Mouse (Mus musculus): Measurements from ENCODE around the gene Shank1.

- TF ChIP-seq USF1 (IDR thresholded peaks at IDR 0.05; ENCODE audit: low read depth) (no peak), POLR2A (IDR thresholded peaks at IDR 0.05; ENCODE audit: insufficient read length, low read depth) (no peak), POLR2AphosphoS2 (IDR thresholded peaks at IDR 0.05; ENCODE audit: insufficient read length, low read depth) (no peak), CEBPB (IDR thresholded peaks at IDR 0.05; ENCODE audit: insufficient read depth, poor library complexity, severe bottlenecking) (no peak), SRF (IDR thresholded peaks at IDR 0.05; ENCODE audit: control insufficient read depth, insufficient read length, low read depth) (no peak)
Observed at GRCm38 (mm10) chr7:44392341-44392740, 82.3 kb downstream of the Shank1 start.
